Mouse (Mus musculus): ENCODE results near the gene Zbtb14. TPM values are rescaled to one million over a fixed set of nuclear protein-coding genes. Genes with fewer than 3 reads are reported as not detected.
A peak's percentile ranks its signal among the peaks of the same experiment; 100 is the strongest.

The Zbtb14 gene
- polyA plus RNA-seq, 1 experiment from 2014 or later, result 26.2 TPM

DNA sequence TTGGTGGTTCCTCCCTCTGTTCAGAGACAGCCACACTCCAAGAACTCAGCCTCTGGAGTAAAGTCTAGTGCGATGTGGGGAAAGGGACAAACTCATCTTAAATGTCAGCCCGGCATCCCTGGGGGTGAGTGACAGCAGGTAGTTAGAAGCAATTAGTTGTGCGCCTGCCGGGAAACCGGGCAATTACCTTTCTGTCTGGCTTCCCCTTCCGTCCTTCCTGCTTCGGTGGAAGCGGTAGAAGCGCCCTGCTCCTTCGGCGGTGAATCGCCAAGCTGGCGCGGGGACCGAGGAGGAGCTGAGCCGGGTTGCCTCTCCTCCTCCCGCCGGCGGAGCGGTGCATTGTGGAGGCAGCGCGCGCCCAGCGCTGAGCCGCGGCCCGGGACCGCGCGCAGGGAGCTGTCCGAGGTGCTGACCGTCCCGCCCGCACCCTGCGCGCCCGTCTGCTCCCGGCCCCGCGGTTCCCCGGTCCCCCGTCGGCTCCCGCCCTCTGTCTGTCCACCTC lies 56.2 kb downstream of the Zbtb14 start, which contains the start of gene Akain1:
Akain1 (plus strand) TSS at position 337 of the 502 bp plus-strand sequence.
- WGBS, result 0% methylated on average over 33 of the region's 44 CpGs
- ATAC-seq (ENCODE audit: low FRiP score), result peak; percentile 86
- Histone ChIP-seq H3K4me3 (replicated peaks; ENCODE audit: low read length) (peak within 1 kb of the TSS; percentile 37), H3K27ac (no peak within 1 kb of the TSS), H3K9me3 (ENCODE audit: control insufficient read depth, low read length) (no peaks in the 10 kb centered on the region), H3K4me1 (replicated peaks; ENCODE audit: control insufficient read depth, insufficient read depth, low read length) (no peaks in the 10 kb centered on the region; the same call in 1 of the 2 replicates), H3K4me2 (replicated peaks) (peak within 1 kb of the TSS; percentile 91), H3K36me3 (replicated peaks; ENCODE audit: control insufficient read depth, insufficient read depth) (no peaks in the 10 kb centered on the region), H3K27me3 (ENCODE audit: control insufficient read depth, insufficient read depth, low read length) (peaks cover 62% of the 10 kb centered on the region), H3K9ac (peak within 1 kb of the TSS; percentile 35)
- peak; percentile 74 for DNase-seq (ENCODE audit: low spot score)

DNA sequence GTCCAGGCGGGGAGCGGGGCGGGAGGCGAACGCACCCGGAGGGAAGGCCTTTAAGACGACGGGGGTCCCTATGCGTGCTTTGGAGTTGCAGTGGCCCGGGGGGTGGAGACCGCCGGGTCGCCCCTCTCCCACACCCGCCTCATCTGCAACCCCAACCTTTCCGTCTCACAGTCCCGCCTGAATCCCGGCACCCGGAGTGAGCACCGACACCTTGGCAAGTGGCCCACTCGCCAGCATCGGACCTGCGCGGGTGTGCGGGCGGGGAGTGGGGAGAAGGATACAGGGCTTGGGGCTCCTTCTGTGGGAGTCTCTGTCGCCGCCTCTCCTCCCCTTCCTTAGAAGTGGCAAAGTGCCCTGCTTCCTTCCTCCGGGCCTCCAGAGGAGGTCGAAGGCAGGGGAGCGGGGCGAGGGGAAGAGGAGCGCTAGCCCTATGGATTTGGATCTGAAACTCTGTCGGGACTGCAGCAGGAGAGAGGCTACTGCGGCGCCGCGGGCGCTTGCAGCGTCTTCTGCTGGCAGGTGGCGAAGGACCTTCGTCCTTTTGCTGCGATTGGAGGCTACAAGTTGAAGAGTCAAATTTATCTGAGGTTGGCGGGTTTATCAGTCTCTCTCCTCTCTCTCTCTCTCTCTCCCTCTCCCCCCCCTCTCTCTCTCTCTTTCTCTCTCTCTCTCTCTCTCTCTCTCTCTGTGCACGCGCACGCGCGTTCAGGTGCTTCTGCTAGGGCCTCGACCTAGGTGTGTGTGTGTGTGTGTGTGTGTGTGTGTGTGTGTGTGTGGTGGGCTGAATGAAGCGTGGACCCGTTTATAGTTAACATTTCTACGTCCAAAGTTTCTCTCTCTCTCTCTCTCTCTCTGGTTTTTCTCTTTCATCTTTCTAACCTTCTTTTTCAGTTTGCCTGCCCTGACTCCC lies 57.0 kb downstream of the Zbtb14 start:
- ATAC-seq (ENCODE audit: low FRiP score), result peak; percentile 65
- Histone ChIP-seq H3K27me3 (ENCODE audit: control insufficient read depth, insufficient read depth, low read length) (peaks cover 62% of the 10 kb centered on the region), H3K9me3 (ENCODE audit: control insufficient read depth, low read length) (no peaks in the 10 kb centered on the region), H3K27ac (no peak overlapping the region), H3K4me3 (replicated peaks; ENCODE audit: low read length) (peak overlapping the region; percentile 37), H3K36me3 (replicated peaks; ENCODE audit: control insufficient read depth, insufficient read depth) (no peaks in the 10 kb centered on the region), H3K4me2 (replicated peaks) (peak overlapping the region; percentile 91), H3K9ac (peak overlapping the region; percentile 35), H3K4me1 (replicated peaks; ENCODE audit: control insufficient read depth, insufficient read depth, low read length) (no peaks in the 10 kb centered on the region; the same call in 1 of the 2 replicates)
- WGBS, result 1% methylated on average over 45 of the region's 52 CpGs
- no peak for DNase-seq (ENCODE audit: low spot score)

Other genes starting within 250 kb of the Zbtb14 start
- 1.6 and 2.1 TPM in 2 replicates for gene Akain1, start 56.3 kb downstream of the Zbtb14 start, polyA plus RNA-seq (2014; fragmentation: Nextera tagmentation; extraction: Ambion mirVana)

Data from hindbrain, embryonic 14.5 days (tissue).